Mouse (Mus musculus) embryonic fibroblast, embryonic 13.5 days (primary cell): ENCODE measurements around the gene Myom1. TPM values are rescaled to one million over a fixed set of nuclear protein-coding genes. Genes with fewer than 3 reads are reported as not detected.

Experiments
- H3K27ac ChIP-seq: 2 replicates; pipeline ENCODE4 v1.5.1; 2012; ENCODE audit warnings: low read length, control low read depth, inconsistent platforms; ENCODE audit not compliant: insufficient read depth
- H3K4me1 ChIP-seq: 2 replicates; pipeline ENCODE4 v1.6.1; 2011; ENCODE audit warnings: low read length; ENCODE audit not compliant: control insufficient read depth, insufficient read depth
- H3K4me3 ChIP-seq: 2 replicates; pipeline ENCODE4 v1.5.1; 2011; ENCODE audit warnings: mild to moderate bottlenecking, control low read depth, low read length; ENCODE audit not compliant: insufficient read depth
- CTCF ChIP-seq: IDR thresholded peaks from 2 replicates; pipeline ENCODE4 v1.5.1; 2011; ENCODE audit warnings: mild to moderate bottlenecking, control low read depth, low read length, moderate library complexity, borderline replicate concordance; ENCODE audit not compliant: insufficient read depth
- POLR2A ChIP-seq: IDR thresholded peaks from 2 replicates; pipeline ENCODE4 v1.6.1; 2011; ENCODE audit warnings: low read depth, mild to moderate bottlenecking, control low read depth, low read length, moderate library complexity
- polyA plus RNA-seq: library from polyadenylated mRNA; stranded (reverse); fragments of >200 nt; gene quantifications from 2 replicates; pipeline ENCODE4 v1.2.4, GENCODE M21; 2011; ENCODE audit warnings: low read depth; ENCODE audit not compliant: missing spikeins, insufficient read length

Gene Myom1
- polyA plus RNA-seq, 1 experiment: 8.7 TPM

GRCm38 (mm10) chr17:70991706-70992625 lies 10.5 kb upstream of the Myom1 start:
- H3K4me1 ChIP-seq: peaks cover 27% of the 10 kb centered on the region
- peak overlapping the region; percentile 71 for H3K27ac ChIP-seq
- TF ChIP-seq CTCF (no peak), POLR2A (no peak)
- H3K4me3 ChIP-seq: no peak overlapping the region

GRCm38 (mm10) chr17:70992662-70993061 lies 9.8 kb upstream of the Myom1 start:
- Histone ChIP-seq H3K27ac (peak overlapping the region; percentile 13; the same call in 1 of the 2 replicates), H3K4me3 (no peak overlapping the region), H3K4me1 (peaks cover 27% of the 10 kb centered on the region)
- no peak for TF ChIP-seq CTCF
- no peak for TF ChIP-seq POLR2A

GRCm38 (mm10) chr17:70993385-70993807 lies 9.0 kb upstream of the Myom1 start:
- H3K27ac ChIP-seq: peak overlapping the region; percentile 34; the same call in 1 of the 2 replicates
- peaks cover 32% of the 10 kb centered on the region for H3K4me1 ChIP-seq
- no peak overlapping the region for H3K4me3 ChIP-seq
- TF ChIP-seq CTCF (no peak), POLR2A (no peak)

- no peak for TF ChIP-seq CTCF
- no peak for TF ChIP-seq POLR2A
- H3K4me1 ChIP-seq: peaks cover 32% of the 10 kb centered on the region
- no peak overlapping the region for H3K27ac ChIP-seq
- no peak overlapping the region for H3K4me3 ChIP-seq
These were observed 7.8 kb upstream of the Myom1 start for GRCm38 (mm10) chr17:70994671-70995070.

GRCm38 (mm10) chr17:70995551-70995950 lies 6.9 kb upstream of the Myom1 start:
- H3K27ac ChIP-seq: no peak overlapping the region
- no peak for TF ChIP-seq POLR2A
- TF ChIP-seq CTCF: no peak
- H3K4me1 ChIP-seq: peaks cover 32% of the 10 kb centered on the region
- H3K4me3 ChIP-seq: no peak overlapping the region

GRCm38 (mm10) chr17:70997836-70998235 lies 4.6 kb upstream of the Myom1 start:
- H3K4me3 ChIP-seq: no peak overlapping the region; the same call in 1 of the 2 replicates
- H3K4me1 ChIP-seq: peaks cover 26% of the 10 kb centered on the region
- TF ChIP-seq POLR2A (no peak), CTCF (no peak)
- H3K27ac ChIP-seq: peak overlapping the region; percentile 81; the same call in 1 of the 2 replicates

- Histone ChIP-seq H3K27ac (peak overlapping the region; percentile 81), H3K4me1 (peaks cover 30% of the 10 kb centered on the region), H3K4me3 (peak overlapping the region; percentile 32)
- TF ChIP-seq CTCF: no peak
- no peak for TF ChIP-seq POLR2A
These were observed 3.9 kb upstream of the Myom1 start for GRCm38 (mm10) chr17:70998400-70998975.

- Histone ChIP-seq H3K4me3 (peak overlapping the region; percentile 79), H3K27ac (peak overlapping the region; percentile 85), H3K4me1 (peaks cover 26% of the 10 kb centered on the region)
- TF ChIP-seq POLR2A (0 out of 2 replicates have a peak, but pooled peaks have one; percentile 37), CTCF (no peak)
These were observed 3.2 kb upstream of the Myom1 start for GRCm38 (mm10) chr17:70999187-70999586.

- H3K27ac ChIP-seq: peak overlapping the region; percentile 85
- TF ChIP-seq CTCF: no peak
- TF ChIP-seq POLR2A: 0 out of 2 replicates have a peak, but pooled peaks have one; percentile 22
- peak overlapping the region; percentile 79 for H3K4me3 ChIP-seq
- H3K4me1 ChIP-seq: peaks cover 21% of the 10 kb centered on the region
These were observed 2.2 kb upstream of the Myom1 start for GRCm38 (mm10) chr17:71000255-71000654.
